Mouse (Mus musculus) left cerebral cortex, adult 8-10 months (tissue): Measurements from ENCODE around the gene Scn7a. TPM values are rescaled to one million over a fixed set of nuclear protein-coding genes. Genes with fewer than 3 reads are reported as not detected.

Experiments used
- DNase-seq, 2 experiments: peaks; one replicate each; pipeline ENCODE4 v3.0.0; 2022; ENCODE audit warnings: low spot score in 2 of 2
- total RNA-seq, 4 experiments: library from RNA; stranded (reverse); gene quantifications; 2 replicates each; pipeline ENCODE4 v1.2.4; 2022

Scn7a gene
- 1 to 10 TPM; 1.8 to 2.7 (median 2.2) TPM for total RNA-seq

GRCm38 (mm10) chr2:66784765-66785164, at the start of gene Scn7a:
Gene Scn7a (minus strand): TSS chr2:66784914.
- DNase-seq: no peak

GRCm38 (mm10) chr2:66827729-66828128, 43.0 kb upstream of the Scn7a start:
- no peak for DNase-seq

- no peak for DNase-seq
Observed at GRCm38 (mm10) chr2:66819862-66820559, 35.3 kb upstream of the Scn7a start.

- no peak for DNase-seq
Observed at GRCm38 (mm10) chr2:66799676-66800249, 15.0 kb upstream of the Scn7a start.

DNA sequence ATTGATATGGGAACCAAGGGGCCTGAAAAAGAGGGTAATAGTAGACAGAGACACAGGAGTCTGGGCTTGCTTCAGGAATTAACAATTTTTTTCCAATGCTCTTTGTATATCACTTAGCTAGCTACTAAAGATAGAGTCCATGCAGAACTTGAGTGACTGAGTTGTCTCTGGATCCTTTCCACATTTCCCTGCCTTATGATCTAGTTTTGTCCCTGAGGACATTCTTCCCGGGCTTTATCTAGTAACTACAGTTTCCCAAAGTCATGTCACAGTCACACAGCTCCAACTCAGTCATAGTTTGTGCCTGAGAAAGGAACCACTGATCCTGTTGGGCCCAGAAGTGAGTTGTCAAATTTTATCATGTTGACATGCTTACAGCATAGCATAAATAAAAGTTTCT, 12.8 kb upstream of the Scn7a start:
- no peak for DNase-seq

GRCm38 (mm10) chr2:66791629-66792028, 6.9 kb upstream of the Scn7a start:
- no peak for DNase-seq

- DNase-seq: no peak
Observed at GRCm38 (mm10) chr2:66780884-66781283, 3.8 kb downstream of the Scn7a start.

GRCm38 (mm10) chr2:66767980-66768379, 16.7 kb downstream of the Scn7a start:
- DNase-seq: no peak

GRCm38 (mm10) chr2:66765170-66765569, 19.5 kb downstream of the Scn7a start:
- DNase-seq: no peak

GRCm38 (mm10) chr2:66762905-66763304, 21.8 kb downstream of the Scn7a start:
- no peak for DNase-seq

- DNase-seq: no peak
Observed at GRCm38 (mm10) chr2:66728002-66728401, 56.7 kb downstream of the Scn7a start.

DNA sequence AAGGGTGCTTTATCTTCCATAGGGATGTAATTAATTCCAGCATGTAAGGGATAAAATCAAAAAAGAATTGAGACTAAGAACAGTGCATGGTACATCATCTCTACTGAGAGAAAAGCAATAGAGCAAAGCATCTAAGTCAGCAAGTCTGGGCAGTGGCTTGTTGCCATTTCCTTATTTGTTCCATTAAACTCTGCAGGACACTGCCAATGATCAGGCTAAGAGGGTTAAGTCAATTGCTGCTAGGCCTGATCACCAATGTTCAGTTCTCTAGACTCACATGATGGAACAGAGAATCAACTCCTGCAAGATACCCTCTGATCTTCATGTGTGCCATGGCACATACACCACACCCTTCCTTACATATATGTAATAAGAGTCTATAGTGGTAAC, 57.1 kb downstream of the Scn7a start:
- no peak for DNase-seq

- DNase-seq: peak in 1 of 2 experiments; percentile 17
Observed at GRCm38 (mm10) chr2:66726878-66727584, 57.7 kb downstream of the Scn7a start.

DNA sequence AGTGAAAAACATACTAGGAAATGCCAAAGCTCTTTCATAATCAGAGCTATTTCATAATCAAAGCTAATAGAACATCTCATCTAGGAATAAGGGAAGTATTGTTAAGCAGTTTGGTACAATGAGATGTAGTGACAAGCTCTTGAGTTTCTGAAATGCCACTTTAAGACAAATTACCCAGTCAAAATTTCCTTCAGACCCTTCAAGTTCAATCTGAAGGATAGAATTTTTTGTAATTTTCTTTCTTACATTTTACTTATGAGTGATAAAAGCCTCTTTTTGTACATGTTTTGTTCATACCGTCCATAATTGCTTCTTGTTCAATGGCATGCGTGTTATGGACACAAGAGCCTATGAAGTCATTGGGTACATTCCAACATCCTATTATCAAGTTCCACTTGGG, 72.6 kb downstream of the Scn7a start:
- DNase-seq: no peak

DNA sequence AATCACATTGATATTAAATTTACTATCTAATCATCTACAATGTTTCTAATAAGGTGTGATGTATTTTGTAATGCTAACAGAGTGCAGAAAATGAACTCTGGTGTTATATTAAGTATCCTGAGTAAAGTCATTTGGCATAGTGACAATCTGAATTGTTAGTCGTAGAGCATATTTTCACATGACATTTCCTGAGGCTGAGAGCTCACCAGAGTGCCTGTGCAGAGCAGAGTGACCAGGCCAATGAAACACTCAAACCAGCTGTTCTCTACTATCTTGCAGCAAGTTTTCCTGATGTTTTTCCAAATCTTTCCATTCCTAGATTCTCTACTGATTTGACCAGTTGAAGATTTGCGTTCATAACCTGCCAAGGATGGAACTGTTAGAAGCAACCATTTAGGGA, 92.4 kb downstream of the Scn7a start:
- no peak for DNase-seq

DNA sequence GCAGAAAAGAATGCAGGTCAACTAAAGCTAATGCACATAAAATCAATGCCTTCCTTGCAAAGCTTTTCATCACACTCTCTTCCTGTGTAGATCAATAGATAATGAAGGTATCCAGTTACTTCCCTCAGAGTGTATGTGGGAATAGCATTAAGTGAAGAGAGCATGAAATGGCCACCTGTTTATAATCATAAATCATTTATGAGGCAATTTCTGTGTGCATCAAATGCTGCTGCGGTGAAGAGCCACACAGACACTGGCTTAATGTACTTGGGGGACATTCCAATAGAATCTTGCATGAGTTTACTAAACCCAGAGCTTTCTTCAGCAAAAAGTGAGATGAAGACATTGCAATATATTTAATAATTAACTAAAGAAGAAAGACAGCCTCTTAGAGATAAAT, 122.7 kb downstream of the Scn7a start:
- DNase-seq: no peak

- no peak for DNase-seq
Observed at GRCm38 (mm10) chr2:66656430-66656829, 128.3 kb downstream of the Scn7a start.

GRCm38 (mm10) chr2:66655431-66655830, 129.3 kb downstream of the Scn7a start:
- no peak for DNase-seq

DNA sequence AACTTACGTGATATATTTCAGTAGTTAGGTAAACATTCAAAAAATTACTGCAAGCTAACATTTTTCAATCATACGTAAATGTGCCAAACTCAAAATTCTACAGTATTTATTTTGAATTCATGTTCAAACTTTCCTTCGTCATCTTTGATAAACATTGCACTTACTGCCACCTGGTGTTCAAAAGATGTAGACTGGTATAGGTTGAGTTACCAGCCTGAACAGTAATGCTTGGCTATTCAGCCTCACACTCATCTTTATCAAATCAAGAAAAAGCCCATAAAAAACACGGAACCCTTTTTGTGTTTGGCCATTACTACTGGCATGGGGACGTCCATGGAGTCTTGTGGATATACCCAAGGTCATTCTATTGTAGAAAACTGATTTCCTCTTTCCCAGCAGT, 140.3 kb downstream of the Scn7a start:
- no peak for DNase-seq

- DNase-seq: peak; percentile 10 to 12
Observed at GRCm38 (mm10) chr2:66634580-66635359, 149.9 kb downstream of the Scn7a start, which contains the start of gene Scn9a. Gene Scn9a (minus strand): TSS chr2:66634962.

- no peak for DNase-seq
Observed at GRCm38 (mm10) chr2:66632728-66633127, 152.0 kb downstream of the Scn7a start.
